ENCODE assay signal across 20 mouse cellular contexts in the genomic region with DNA sequence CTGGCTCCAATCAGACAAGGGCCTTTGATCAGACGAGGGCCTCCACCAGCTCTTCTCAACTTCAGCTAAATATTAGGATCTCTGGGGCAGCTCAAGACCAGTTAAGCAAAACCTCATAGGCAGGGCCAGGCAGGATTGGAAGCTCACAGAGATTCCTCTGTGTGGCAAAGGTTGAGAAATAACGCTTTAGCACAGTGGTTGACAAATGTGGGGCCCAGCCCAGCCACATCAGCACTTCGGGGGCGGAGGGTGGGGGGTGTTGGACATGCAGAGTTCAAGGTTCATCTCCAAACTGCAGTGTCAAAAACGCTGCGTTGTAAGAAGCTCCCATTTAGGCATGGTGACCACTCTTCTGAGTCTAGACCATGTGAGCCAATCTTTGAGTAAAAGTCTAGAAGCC. TPM values are rescaled to one million over a fixed set of nuclear protein-coding genes. Genes with fewer than 3 reads are reported as not detected.
DNase-seq lines count a peak whose midpoint lies in the region; ATAC-seq lines count a peak whose summit lies in the region.
"Had no signal": no experiment of that assay in that cellular context is flagged by ENCODE, and none has a peak within 500 bp of the region (broad histone marks: within the 10 kb centered on the region; RNA-seq: fewer than 3 reads in every experiment).

No protein-coding gene starts in this region.

- no peaks in the 10 kb centered on the region for H3K27me3 ChIP-seq in intestine, embryonic 16.5 days (replicated peaks; ENCODE audit: control insufficient read depth, insufficient read depth, low read length)
- no peaks in the 10 kb centered on the region for H3K27me3 ChIP-seq in intestine, embryonic 15.5 days (replicated peaks)
- H3K27me3 ChIP-seq in liver, embryonic 12.5 days (replicated peaks) = peaks cover 16% of the 10 kb centered on the region
- no peaks in the 10 kb centered on the region for H3K27me3 ChIP-seq in hindbrain, embryonic 11.5 days (ENCODE audit: control insufficient read depth, insufficient read depth, low read length)
- H3K27me3 ChIP-seq: hindbrain, embryonic 13.5 days; neural tube, embryonic 15.5 days had no signal

- H3K9me3 ChIP-seq in intestine, embryonic 16.5 days (ENCODE audit: control insufficient read depth, low read length) = no peaks in the 10 kb centered on the region
- no peaks in the 10 kb centered on the region for H3K9me3 ChIP-seq in intestine, embryonic 15.5 days
- H3K9me3 ChIP-seq in liver, embryonic 12.5 days (replicated peaks) = no peaks in the 10 kb centered on the region
- no peaks in the 10 kb centered on the region for H3K9me3 ChIP-seq in hindbrain, embryonic 11.5 days (ENCODE audit: control insufficient read depth, low read length)
- H3K9me3 ChIP-seq: forebrain, embryonic 10.5 days; hindbrain, embryonic 13.5 days; midbrain, embryonic 12.5 days; neural tube, embryonic 15.5 days had no signal

- no peak overlapping the region for H3K9ac ChIP-seq in intestine, embryonic 16.5 days (ENCODE audit: low read depth, low read length)
- H3K9ac ChIP-seq in intestine, embryonic 15.5 days = no peak overlapping the region
- no peak overlapping the region for H3K9ac ChIP-seq in liver, embryonic 12.5 days
- no peak overlapping the region for H3K9ac ChIP-seq in hindbrain, embryonic 11.5 days (ENCODE audit: low read depth, low read length)
- H3K9ac ChIP-seq: hindbrain, embryonic 13.5 days; midbrain, embryonic 12.5 days; neural tube, embryonic 15.5 days had no signal

- H3K4me1 ChIP-seq in intestine, embryonic 16.5 days (ENCODE audit: control insufficient read depth, insufficient read depth, low read length) = peaks cover 27% of the 10 kb centered on the region; the same call in 1 of the 2 replicates
- peaks cover 13% of the 10 kb centered on the region for H3K4me1 ChIP-seq in intestine, embryonic 15.5 days (replicated peaks)
- H3K4me1 ChIP-seq in liver, embryonic 12.5 days = 0 out of 2 replicates have a peak, but pooled peaks cover 2% of the 10 kb centered on the region
- no peaks in the 10 kb centered on the region for H3K4me1 ChIP-seq in hindbrain, embryonic 11.5 days (replicated peaks; ENCODE audit: control insufficient read depth, insufficient read depth, low read length)
- H3K4me1 ChIP-seq: midbrain, embryonic 12.5 days had no signal

- DNase-seq in liver = peak; percentile 24
- peak; percentile 58 for DNase-seq in kidney, postnatal 14 days
- DNase-seq in yolk sac, embryonic 10.5 days (ENCODE audit: low spot score) = peak; percentile 86
- no peak for DNase-seq in embryo, embryonic 9.5 days (ENCODE audit: extremely low spot score)
- no peak for DNase-seq in hindbrain, embryonic 11.5 days (ENCODE audit: low spot score)
- DNase-seq: adrenal gland, postnatal 36 days; cerebellum, adult 11 months; cerebellum, adult 9-11 months; gastrocnemius, postnatal 25 days; layer of hippocampus, postnatal 36 days; lung, adult 2 months; lung, postnatal 14 days had no signal

- no peak overlapping the region for H3K4me3 ChIP-seq in intestine, embryonic 16.5 days (ENCODE audit: low read length)
- no peak overlapping the region for H3K4me3 ChIP-seq in intestine, embryonic 15.5 days (replicated peaks)
- H3K4me3 ChIP-seq in liver, embryonic 12.5 days = no peak overlapping the region
- no peak overlapping the region for H3K4me3 ChIP-seq in hindbrain, embryonic 11.5 days (ENCODE audit: low read depth, low read length)
- H3K4me3 ChIP-seq: forebrain, embryonic 10.5 days; hindbrain, embryonic 13.5 days; midbrain, embryonic 12.5 days; neural tube, embryonic 15.5 days had no signal

- 68% methylated on average over 6 of the region's 6 CpGs for WGBS in intestine, embryonic 16.5 days
- WGBS in intestine, embryonic 15.5 days = 74% methylated on average over 6 of the region's 6 CpGs
- WGBS in liver, embryonic 12.5 days (ENCODE audit: insufficient replicate concordance) = 61% methylated on average over 6 of the region's 6 CpGs
- WGBS in hindbrain, embryonic 11.5 days = 91% methylated on average over 6 of the region's 6 CpGs

- peak; percentile 37; the same call in 1 of the 2 replicates for ATAC-seq in intestine, embryonic 16.5 days
- no peak for ATAC-seq in intestine, embryonic 15.5 days
- ATAC-seq in liver, embryonic 12.5 days = no peak
- no peak for ATAC-seq in hindbrain, embryonic 11.5 days (ENCODE audit: low FRiP score)
- ATAC-seq: forebrain, embryonic 16.5 days had no signal

- no peaks in the 10 kb centered on the region for H3K36me3 ChIP-seq in intestine, embryonic 16.5 days (ENCODE audit: control insufficient read depth, insufficient read depth, low read length)
- no peaks in the 10 kb centered on the region for H3K36me3 ChIP-seq in intestine, embryonic 15.5 days
- no peaks in the 10 kb centered on the region for H3K36me3 ChIP-seq in liver, embryonic 12.5 days
- no peaks in the 10 kb centered on the region for H3K36me3 ChIP-seq in hindbrain, embryonic 11.5 days (ENCODE audit: control insufficient read depth, insufficient read depth, low read length)
- H3K36me3 ChIP-seq: forebrain, embryonic 10.5 days; hindbrain, embryonic 13.5 days; midbrain, embryonic 12.5 days; neural tube, embryonic 15.5 days had no signal

- H3K4me2 ChIP-seq in intestine, embryonic 16.5 days (ENCODE audit: low read depth, low read length) = no peak overlapping the region
- no peak overlapping the region for H3K4me2 ChIP-seq in intestine, embryonic 15.5 days (replicated peaks)
- H3K4me2 ChIP-seq in liver, embryonic 12.5 days = no peak overlapping the region
- H3K4me2 ChIP-seq in hindbrain, embryonic 11.5 days (replicated peaks; ENCODE audit: low read depth, low read length) = no peak overlapping the region
- H3K4me2 ChIP-seq: hindbrain, embryonic 13.5 days; midbrain, embryonic 12.5 days; neural tube, embryonic 15.5 days had no signal

- no peak overlapping the region for H3K27ac ChIP-seq in intestine, embryonic 16.5 days (ENCODE audit: low read length)
- H3K27ac ChIP-seq in intestine, embryonic 15.5 days = no peak overlapping the region
- H3K27ac ChIP-seq in liver, embryonic 12.5 days = no peak overlapping the region
- no peak overlapping the region for H3K27ac ChIP-seq in hindbrain, embryonic 11.5 days (ENCODE audit: low read depth, low read length)
- H3K27ac ChIP-seq: forebrain, embryonic 10.5 days; hindbrain, embryonic 13.5 days; midbrain, embryonic 12.5 days; neural tube, embryonic 15.5 days had no signal

RNA-seq across cellular contexts. Expression of gene Car12, which starts 21.1 kb away (rescaled TPM):
- polyA plus RNA-seq in intestine, embryonic 16.5 days (2015; fragmentation: Nextera tagmentation; extraction: Ambion mirVana) = 5.4 and 6.2 TPM in 2 replicates
- polyA plus RNA-seq in intestine, embryonic 15.5 days (2015; fragmentation: Nextera tagmentation; extraction: Ambion mirVana) = 4.4 and 5.2 TPM in 2 replicates
- polyA plus RNA-seq in liver, embryonic 12.5 days (2016; fragmentation: Nextera tagmentation; extraction: Ambion mirVana) = 0.29 and 0.45 TPM in 2 replicates
- polyA plus RNA-seq in hindbrain, embryonic 11.5 days (2014; fragmentation: Nextera tagmentation; extraction: Ambion mirVana) = 1.0 and 1.2 TPM in 2 replicates

Comparison
In these comparisons a context has a peak if more than half of its experiments do, and no peak if none do; other contexts are left out.
1. DNase-seq: peak in liver (single experiment), kidney, postnatal 14 days (single experiment) and yolk sac, embryonic 10.5 days (single experiment); none in embryo, embryonic 9.5 days (single experiment) and hindbrain, embryonic 11.5 days (single experiment).